Mouse (Mus musculus): Measurements from ENCODE around the gene Cxcl1. TPM values are rescaled to one million over a fixed set of nuclear protein-coding genes. Genes with fewer than 3 reads are reported as not detected.

The Cxcl1 gene
- polyA plus RNA-seq, 1 experiment from 2014 or later, result 0.29 TPM

DNA sequence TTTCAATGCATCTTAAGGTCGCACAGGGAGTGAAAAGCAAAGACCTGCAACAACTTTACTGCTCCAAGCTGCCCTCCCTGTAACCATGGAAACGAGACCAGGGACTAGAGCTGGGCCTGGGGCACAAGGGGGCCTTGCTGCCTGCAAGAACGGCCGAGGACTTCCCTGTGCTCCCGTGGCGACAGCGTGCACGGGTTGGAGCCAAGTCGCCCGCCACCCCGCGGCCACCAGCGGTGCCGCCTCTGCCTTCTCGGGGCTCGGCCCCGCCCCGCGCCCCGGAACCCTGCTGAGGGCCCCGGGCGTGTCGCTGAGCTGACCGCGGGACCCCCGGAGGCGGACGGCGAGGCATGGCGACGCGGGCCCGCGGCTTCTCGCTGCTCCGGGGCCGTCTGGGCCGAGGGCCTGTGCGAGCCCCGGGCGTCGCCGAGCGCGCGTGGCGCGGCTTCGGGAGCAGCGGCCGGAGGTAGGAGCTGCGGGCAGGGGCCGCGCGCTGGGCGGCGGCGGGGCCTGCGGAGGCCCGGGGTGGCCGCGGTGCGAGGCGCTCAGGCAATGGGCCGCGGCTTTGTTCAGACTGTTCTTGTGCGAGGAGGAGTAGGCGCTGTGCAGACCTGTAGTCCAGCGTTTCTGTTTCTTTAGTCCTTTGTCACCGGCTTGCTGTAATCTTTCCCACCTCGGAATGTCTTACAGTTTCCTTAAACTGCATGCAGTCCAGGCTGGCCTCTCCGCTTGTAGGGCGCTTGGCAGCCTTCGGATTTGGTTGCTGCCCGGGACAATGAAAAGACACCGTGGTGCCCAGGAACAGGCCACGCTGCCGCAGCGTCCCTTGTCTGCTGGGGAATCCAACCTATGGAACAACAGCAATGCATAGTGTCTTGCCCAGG lies 40.2 kb downstream of the Cxcl1 start, which contains the start of gene Mthfd2l:
Gene Mthfd2l, plus strand, starts transcription at position 147 of the 881 bp plus-strand sequence.
- H3K27me3 ChIP-seq (ENCODE audit: control insufficient read depth, insufficient read depth, low read length), result no peaks in the 10 kb centered on the region
- peak within 1 kb of the TSS; percentile 98 for H3K27ac ChIP-seq (ENCODE audit: low read depth, low read length)
- H3K4me2 ChIP-seq (replicated peaks; ENCODE audit: low read depth, low read length), result peak within 1 kb of the TSS; percentile 36
- DNase-seq (ENCODE audit: low spot score), result peak; percentile 90
- H3K9me3 ChIP-seq (ENCODE audit: control insufficient read depth, low read length), result no peaks in the 10 kb centered on the region
- 2% methylated on average over 42 of the region's 79 CpGs for WGBS
- H3K4me3 ChIP-seq (ENCODE audit: low read depth, low read length), result peak within 1 kb of the TSS; percentile 66
- no peaks in the 10 kb centered on the region for H3K36me3 ChIP-seq (ENCODE audit: control insufficient read depth, insufficient read depth, low read length)
- H3K9ac ChIP-seq (ENCODE audit: low read depth, low read length), result peak within 1 kb of the TSS; percentile 97
- ATAC-seq (ENCODE audit: low FRiP score), result peak; percentile 99
- no peaks in the 10 kb centered on the region for H3K4me1 ChIP-seq (replicated peaks; ENCODE audit: control insufficient read depth, insufficient read depth, low read length)

DNA sequence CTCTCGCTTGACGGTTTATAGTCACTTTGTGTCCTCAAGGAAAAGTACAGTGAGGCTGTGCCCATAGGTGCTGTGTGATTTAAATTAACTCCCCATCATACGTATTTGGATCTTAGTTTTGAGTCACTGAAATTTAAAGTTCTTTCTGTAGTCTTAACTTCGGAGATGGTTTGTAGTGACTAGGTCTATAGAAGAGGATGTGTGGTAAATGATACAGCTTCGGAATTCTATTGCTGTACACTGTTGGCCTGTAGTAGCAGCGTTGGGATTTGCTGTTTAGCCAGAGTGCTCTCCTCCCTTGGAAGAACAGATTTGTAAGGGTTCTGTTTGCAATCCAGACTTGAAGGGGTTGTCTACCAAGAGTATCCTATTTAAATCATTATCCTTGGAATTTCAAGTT lies 40.9 kb downstream of the Cxcl1 start:
- peak overlapping the region; percentile 66 for H3K4me3 ChIP-seq (ENCODE audit: low read depth, low read length)
- H3K27me3 ChIP-seq (ENCODE audit: control insufficient read depth, insufficient read depth, low read length), result no peaks in the 10 kb centered on the region
- H3K4me1 ChIP-seq (replicated peaks; ENCODE audit: control insufficient read depth, insufficient read depth, low read length), result no peaks in the 10 kb centered on the region
- peak overlapping the region; percentile 98 for H3K27ac ChIP-seq (ENCODE audit: low read depth, low read length)
- no peaks in the 10 kb centered on the region for H3K9me3 ChIP-seq (ENCODE audit: control insufficient read depth, low read length)
- DNase-seq (ENCODE audit: low spot score) (no peak), ATAC-seq (ENCODE audit: low FRiP score) (peak; percentile 9; the same call in 1 of the 2 replicates)
- 11% methylated on average over 6 of the region's 6 CpGs for WGBS
- H3K4me2 ChIP-seq (replicated peaks; ENCODE audit: low read depth, low read length), result peak overlapping the region; percentile 36
- H3K9ac ChIP-seq (ENCODE audit: low read depth, low read length), result peak overlapping the region; percentile 97
- H3K36me3 ChIP-seq (ENCODE audit: control insufficient read depth, insufficient read depth, low read length), result no peaks in the 10 kb centered on the region

DNA sequence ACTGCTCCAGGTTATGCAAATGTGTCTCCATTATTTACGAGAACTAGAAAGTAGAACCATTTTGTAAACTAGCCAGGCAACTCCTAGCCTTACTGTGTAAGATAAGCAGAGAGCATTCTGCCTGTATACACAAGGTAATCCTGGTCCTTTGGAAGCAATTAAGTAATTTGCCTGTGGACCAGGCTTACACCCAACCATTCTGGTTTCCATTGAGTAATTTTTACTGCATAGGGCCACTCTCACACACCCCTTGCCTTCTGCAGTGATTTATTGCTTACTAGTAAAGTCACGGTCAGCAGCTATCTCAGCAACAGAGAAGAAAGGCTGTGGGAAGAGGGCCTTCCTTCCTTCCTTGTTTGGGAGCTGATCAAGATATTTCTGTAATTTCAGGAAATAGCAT lies 45.7 kb downstream of the Cxcl1 start:
- Histone ChIP-seq H3K9ac (ENCODE audit: low read depth, low read length) (no peak overlapping the region), H3K9me3 (ENCODE audit: control insufficient read depth, low read length) (no peaks in the 10 kb centered on the region), H3K4me3 (ENCODE audit: low read depth, low read length) (no peak overlapping the region), H3K27me3 (ENCODE audit: control insufficient read depth, insufficient read depth, low read length) (no peaks in the 10 kb centered on the region), H3K4me2 (replicated peaks; ENCODE audit: low read depth, low read length) (no peak overlapping the region), H3K36me3 (ENCODE audit: control insufficient read depth, insufficient read depth, low read length) (no peaks in the 10 kb centered on the region), H3K4me1 (replicated peaks; ENCODE audit: control insufficient read depth, insufficient read depth, low read length) (no peaks in the 10 kb centered on the region), H3K27ac (ENCODE audit: low read depth, low read length) (no peak overlapping the region)
- 76% methylated on average over 2 of the region's 2 CpGs for WGBS
- ATAC-seq (ENCODE audit: low FRiP score), result no peak
- DNase-seq (ENCODE audit: low spot score), result no peak

Other genes starting within 250 kb of the Cxcl1 start
- gene Cxcl5, start 131.9 kb upstream of the Cxcl1 start, polyA plus RNA-seq (2014; fragmentation: Nextera tagmentation; extraction: Ambion mirVana), result 0.13 and 0.17 TPM in 2 replicates
- 20.7 and 21.4 TPM in 2 replicates for gene Ppbp, start 122.7 kb upstream of the Cxcl1 start, polyA plus RNA-seq (2014; fragmentation: Nextera tagmentation; extraction: Ambion mirVana)
- gene Pf4, start 118.8 kb upstream of the Cxcl1 start, polyA plus RNA-seq (2014; fragmentation: Nextera tagmentation; extraction: Ambion mirVana), result 85.5 and 91.8 TPM in 2 replicates
- 0.17 and 0.45 TPM in 2 replicates for gene Cxcl3, start 105.1 kb upstream of the Cxcl1 start, polyA plus RNA-seq (2014; fragmentation: Nextera tagmentation; extraction: Ambion mirVana)
- 0.07 and 0.11 TPM in 2 replicates for gene Cxcl15, start 96.7 kb upstream of the Cxcl1 start, polyA plus RNA-seq (2014; fragmentation: Nextera tagmentation; extraction: Ambion mirVana)
- not detected in 2 replicates for gene Cxcl2, start 12.6 kb downstream of the Cxcl1 start, polyA plus RNA-seq (2014; fragmentation: Nextera tagmentation; extraction: Ambion mirVana)
- gene Mthfd2l, start 39.9 kb downstream of the Cxcl1 start, polyA plus RNA-seq (2014; fragmentation: Nextera tagmentation; extraction: Ambion mirVana), result 92.7 and 94.7 TPM in 2 replicates
- 0.09 and 0.27 TPM in 2 replicates for gene Epgn, start 136.2 kb downstream of the Cxcl1 start, polyA plus RNA-seq (2014; fragmentation: Nextera tagmentation; extraction: Ambion mirVana)
- not detected in 2 replicates for gene Ereg, start 183.4 kb downstream of the Cxcl1 start, polyA plus RNA-seq (2014; fragmentation: Nextera tagmentation; extraction: Ambion mirVana)
- 0.20 TPM in 1 of 2 replicates, not detected in the other for gene Areg, start 248.4 kb downstream of the Cxcl1 start, polyA plus RNA-seq (2014; fragmentation: Nextera tagmentation; extraction: Ambion mirVana)

All from hindbrain, embryonic 11.5 days (tissue).